In genomic region chr2:93332277-93332676, GRCm38 (mm10) we compare ENCODE assay signal across 9 mouse cellular contexts. TPM values are rescaled to one million over a fixed set of nuclear protein-coding genes. Genes with fewer than 3 reads are reported as not detected.
DNase-seq lines count a peak whose midpoint lies in the region; ATAC-seq lines count a peak whose summit lies in the region.
"Had no signal": no experiment of that assay in that cellular context is flagged by ENCODE, and none has a peak within 500 bp of the region (broad histone marks: within the 10 kb centered on the region; RNA-seq: fewer than 3 reads in every experiment).

No protein-coding gene starts in this region.

- peak overlapping the region; percentile 89 for H3K4me2 ChIP-seq in forebrain, embryonic 15.5 days (replicated peaks)
- peak overlapping the region; percentile 94 for H3K4me2 ChIP-seq in intestine, embryonic 16.5 days (ENCODE audit: low read depth, low read length)
- peak overlapping the region; percentile 99 for H3K4me2 ChIP-seq in lung, embryonic 15.5 days

- no peaks in the 10 kb centered on the region for H3K36me3 ChIP-seq in forebrain, embryonic 15.5 days
- H3K36me3 ChIP-seq in intestine, embryonic 16.5 days (ENCODE audit: control insufficient read depth, insufficient read depth, low read length): no peaks in the 10 kb centered on the region
- no peaks in the 10 kb centered on the region for H3K36me3 ChIP-seq in lung, embryonic 15.5 days

- no peaks in the 10 kb centered on the region for H3K9me3 ChIP-seq in forebrain, embryonic 15.5 days
- no peaks in the 10 kb centered on the region for H3K9me3 ChIP-seq in intestine, embryonic 16.5 days (ENCODE audit: control insufficient read depth, low read length)
- H3K9me3 ChIP-seq in lung, embryonic 15.5 days: no peaks in the 10 kb centered on the region

- H3K27me3 ChIP-seq in forebrain, embryonic 15.5 days: no peaks in the 10 kb centered on the region
- H3K27me3 ChIP-seq in intestine, embryonic 16.5 days (replicated peaks; ENCODE audit: control insufficient read depth, insufficient read depth, low read length): no peaks in the 10 kb centered on the region
- H3K27me3 ChIP-seq in lung, embryonic 15.5 days: no peaks in the 10 kb centered on the region

- H3K4me3 ChIP-seq in forebrain, embryonic 15.5 days: peak overlapping the region; percentile 74; the same call in 1 of the 2 replicates
- no peak overlapping the region for H3K4me3 ChIP-seq in intestine, embryonic 16.5 days (ENCODE audit: low read length)
- peak overlapping the region; percentile 62 for H3K4me3 ChIP-seq in lung, embryonic 15.5 days
- H3K4me3 ChIP-seq: myocyte had no signal

- no peak overlapping the region for H3K27ac ChIP-seq in forebrain, embryonic 15.5 days (replicated peaks)
- no peak overlapping the region for H3K27ac ChIP-seq in intestine, embryonic 16.5 days (ENCODE audit: low read length)
- H3K27ac ChIP-seq in lung, embryonic 15.5 days: no peak overlapping the region

- DNase-seq in ZHBTc4 (ENCODE audit: low read depth, low spot score): peak; percentile 43
- no peak for DNase-seq in thymus, postnatal 0 days (ENCODE audit: low spot score)
- DNase-seq in left cerebral cortex, adult 18-20 months (ENCODE audit: low spot score in 2 of 2): no peak
- no peak for DNase-seq in B cell, adult 2 months
- DNase-seq in urinary bladder, adult 2 months (ENCODE audit: low spot score): no peak

- 65% methylated on average over 4 of the region's 4 CpGs for WGBS in forebrain, embryonic 15.5 days
- WGBS in intestine, embryonic 16.5 days: 65% methylated on average over 4 of the region's 4 CpGs
- WGBS in lung, embryonic 15.5 days: 75% methylated on average over 4 of the region's 4 CpGs

- no peak for ATAC-seq in forebrain, embryonic 15.5 days (replicated peaks)
- ATAC-seq in intestine, embryonic 16.5 days: no peak
- no peak for ATAC-seq in lung, embryonic 15.5 days (ENCODE audit: borderline replicate concordance, extremely low read depth, low FRiP score, low TSS enrichment)

- H3K9ac ChIP-seq in forebrain, embryonic 15.5 days (replicated peaks): no peak overlapping the region
- H3K9ac ChIP-seq in intestine, embryonic 16.5 days (ENCODE audit: low read depth, low read length): no peak overlapping the region
- H3K9ac ChIP-seq in lung, embryonic 15.5 days: no peak overlapping the region

- H3K4me1 ChIP-seq in forebrain, embryonic 15.5 days: peaks cover 51% of the 10 kb centered on the region
- peaks cover 12% of the 10 kb centered on the region for H3K4me1 ChIP-seq in intestine, embryonic 16.5 days (ENCODE audit: control insufficient read depth, insufficient read depth, low read length)
- H3K4me1 ChIP-seq in lung, embryonic 15.5 days: peaks cover 27% of the 10 kb centered on the region

RNA-seq across cellular contexts. Expression of gene Tspan18, which starts 2.0 kb away (rescaled TPM):
- polyA plus RNA-seq in forebrain, embryonic 15.5 days (2015; fragmentation: Nextera tagmentation; extraction: Ambion mirVana): 16.5 and 16.9 TPM in 2 replicates
- 19.5 and 19.6 TPM in 2 replicates for polyA plus RNA-seq in intestine, embryonic 16.5 days (2015; fragmentation: Nextera tagmentation; extraction: Ambion mirVana)
- polyA plus RNA-seq in lung, embryonic 15.5 days (2015; fragmentation: Nextera tagmentation; extraction: Ambion mirVana): 25.4 and 29.0 TPM in 2 replicates
- polyA plus RNA-seq in thymus, postnatal 0 days (2015; fragmentation: Nextera tagmentation; extraction: Ambion mirVana): 4.9 and 5.6 TPM in 2 replicates
- total RNA-seq in left cerebral cortex, adult 18-20 months (2021): 1 to 10 TPM; 1.4 to 1.6 TPM
- 19.8 and 38.3 TPM in 2 replicates for polyA plus RNA-seq in urinary bladder, adult 2 months (2012; rRNA removed)
